Mouse (Mus musculus): ENCODE results near the gene Zfp541. TPM values are rescaled to one million over a fixed set of nuclear protein-coding genes. Genes with fewer than 3 reads are reported as not detected.

Gene Zfp541
- polyA plus RNA-seq, 1 experiment from 2014 or later: not detected

GRCm38 (mm10) chr7:16110158-16110557 lies 48.5 kb downstream of the Zfp541 start:
- peaks cover 13% of the 10 kb centered on the region for H3K36me3 ChIP-seq (replicated peaks; ENCODE audit: control insufficient read depth, insufficient read depth, low read depth, low read length)
- no peaks in the 10 kb centered on the region for H3K4me1 ChIP-seq (ENCODE audit: control insufficient read depth, insufficient read depth, low read length)
- H3K9ac ChIP-seq (replicated peaks; ENCODE audit: low read length): no peak overlapping the region
- no peak overlapping the region for H3K4me3 ChIP-seq (ENCODE audit: low read depth, low read length)
- no peak overlapping the region for H3K4me2 ChIP-seq (ENCODE audit: low read depth, low read length)
- WGBS: 93% methylated on average over 8 of the region's 8 CpGs
- ATAC-seq (replicated peaks; ENCODE audit: insufficient number of reproducible peaks, low FRiP score, low TSS enrichment, low read depth) (no peak), DNase-seq (ENCODE audit: low spot score) (no peak)
- H3K27ac ChIP-seq (replicated peaks; ENCODE audit: low read depth, low read length): no peak overlapping the region
- H3K9me3 ChIP-seq (replicated peaks; ENCODE audit: control insufficient read depth, low read length): no peaks in the 10 kb centered on the region
- H3K27me3 ChIP-seq (ENCODE audit: control insufficient read depth, insufficient read depth, low read length): no peaks in the 10 kb centered on the region

- Histone ChIP-seq H3K27ac (replicated peaks; ENCODE audit: low read depth, low read length) (no peak overlapping the region), H3K27me3 (ENCODE audit: control insufficient read depth, insufficient read depth, low read length) (no peaks in the 10 kb centered on the region), H3K36me3 (replicated peaks; ENCODE audit: control insufficient read depth, insufficient read depth, low read depth, low read length) (peaks cover 19% of the 10 kb centered on the region), H3K9me3 (replicated peaks; ENCODE audit: control insufficient read depth, low read length) (no peaks in the 10 kb centered on the region), H3K9ac (replicated peaks; ENCODE audit: low read length) (no peak overlapping the region), H3K4me3 (ENCODE audit: low read depth, low read length) (no peak overlapping the region), H3K4me1 (ENCODE audit: control insufficient read depth, insufficient read depth, low read length) (no peaks in the 10 kb centered on the region), H3K4me2 (ENCODE audit: low read depth, low read length) (no peak overlapping the region)
- no peak for DNase-seq (ENCODE audit: low spot score)
- no peak for ATAC-seq (replicated peaks; ENCODE audit: insufficient number of reproducible peaks, low FRiP score, low TSS enrichment, low read depth)
- 85% methylated on average over 7 of the region's 7 CpGs for WGBS
These were observed 49.9 kb downstream of the Zfp541 start for GRCm38 (mm10) chr7:16111284-16112090.

- 93% methylated on average over 7 of the region's 7 CpGs for WGBS
- Histone ChIP-seq H3K27ac (replicated peaks; ENCODE audit: low read depth, low read length) (no peak overlapping the region), H3K4me1 (ENCODE audit: control insufficient read depth, insufficient read depth, low read length) (no peaks in the 10 kb centered on the region; the same call in 1 of the 2 replicates), H3K9me3 (replicated peaks; ENCODE audit: control insufficient read depth, low read length) (no peaks in the 10 kb centered on the region), H3K36me3 (replicated peaks; ENCODE audit: control insufficient read depth, insufficient read depth, low read depth, low read length) (peaks cover 12% of the 10 kb centered on the region), H3K9ac (replicated peaks; ENCODE audit: low read length) (no peak overlapping the region), H3K4me2 (ENCODE audit: low read depth, low read length) (no peak overlapping the region), H3K4me3 (ENCODE audit: low read depth, low read length) (no peak overlapping the region), H3K27me3 (ENCODE audit: control insufficient read depth, insufficient read depth, low read length) (no peaks in the 10 kb centered on the region)
- DNase-seq (ENCODE audit: low spot score): no peak
- no peak for ATAC-seq (replicated peaks; ENCODE audit: insufficient number of reproducible peaks, low FRiP score, low TSS enrichment, low read depth)
These were observed 54.8 kb downstream of the Zfp541 start for GRCm38 (mm10) chr7:16116418-16116817.

GRCm38 (mm10) chr7:16117100-16117499 lies 55.5 kb downstream of the Zfp541 start:
- no peak for ATAC-seq (replicated peaks; ENCODE audit: insufficient number of reproducible peaks, low FRiP score, low TSS enrichment, low read depth)
- peaks cover 12% of the 10 kb centered on the region for H3K36me3 ChIP-seq (replicated peaks; ENCODE audit: control insufficient read depth, insufficient read depth, low read depth, low read length)

GRCm38 (mm10) chr7:16119569-16120261 lies 58.1 kb downstream of the Zfp541 start, which contains the start of gene Kptn:
TSS of gene Kptn (plus strand) at chr7:16119895.
- WGBS: 2% methylated on average over 33 of the region's 33 CpGs
- peak; percentile 94 for DNase-seq (ENCODE audit: low spot score)
- peak within 1 kb of the TSS; percentile 50 for H3K4me2 ChIP-seq (ENCODE audit: low read depth, low read length)
- H3K36me3 ChIP-seq (replicated peaks; ENCODE audit: control insufficient read depth, insufficient read depth, low read depth, low read length): peaks cover 6% of the 10 kb centered on the region; the same call in 1 of the 2 replicates
- peak within 1 kb of the TSS; percentile 76 for H3K27ac ChIP-seq (replicated peaks; ENCODE audit: low read depth, low read length)
- peak within 1 kb of the TSS; percentile 81 for H3K9ac ChIP-seq (replicated peaks; ENCODE audit: low read length)
- peak within 1 kb of the TSS; percentile 70 for H3K4me3 ChIP-seq (ENCODE audit: low read depth, low read length)
- peak; percentile 80 for ATAC-seq (replicated peaks; ENCODE audit: insufficient number of reproducible peaks, low FRiP score, low TSS enrichment, low read depth)
- H3K4me1 ChIP-seq (ENCODE audit: control insufficient read depth, insufficient read depth, low read length): no peaks in the 10 kb centered on the region; the same call in 1 of the 2 replicates
- no peaks in the 10 kb centered on the region for H3K9me3 ChIP-seq (replicated peaks; ENCODE audit: control insufficient read depth, low read length)
- H3K27me3 ChIP-seq (ENCODE audit: control insufficient read depth, insufficient read depth, low read length): no peaks in the 10 kb centered on the region

More at GRCm38 (mm10) chr7:16117100-16117499, 55.5 kb downstream of the Zfp541 start:
- no peak overlapping the region for H3K9ac ChIP-seq (replicated peaks; ENCODE audit: low read length)
- H3K27ac ChIP-seq (replicated peaks; ENCODE audit: low read depth, low read length): no peak overlapping the region
- no peak for DNase-seq (ENCODE audit: low spot score)
- WGBS: 87% methylated on average over 3 of the region's 3 CpGs
- no peak overlapping the region for H3K4me3 ChIP-seq (ENCODE audit: low read depth, low read length)
- no peaks in the 10 kb centered on the region for H3K9me3 ChIP-seq (replicated peaks; ENCODE audit: control insufficient read depth, low read length)
- H3K4me1 ChIP-seq (ENCODE audit: control insufficient read depth, insufficient read depth, low read length): no peaks in the 10 kb centered on the region; the same call in 1 of the 2 replicates
- no peaks in the 10 kb centered on the region for H3K27me3 ChIP-seq (ENCODE audit: control insufficient read depth, insufficient read depth, low read length)
- H3K4me2 ChIP-seq (ENCODE audit: low read depth, low read length): no peak overlapping the region

- Histone ChIP-seq H3K4me1 (ENCODE audit: control insufficient read depth, insufficient read depth, low read length) (no peaks in the 10 kb centered on the region; the same call in 1 of the 2 replicates), H3K4me3 (ENCODE audit: low read depth, low read length) (peak overlapping the region; percentile 70), H3K27ac (replicated peaks; ENCODE audit: low read depth, low read length) (no peak overlapping the region), H3K9me3 (replicated peaks; ENCODE audit: control insufficient read depth, low read length) (no peaks in the 10 kb centered on the region), H3K9ac (replicated peaks; ENCODE audit: low read length) (peak overlapping the region; percentile 43), H3K4me2 (ENCODE audit: low read depth, low read length) (peak overlapping the region; percentile 50), H3K27me3 (ENCODE audit: control insufficient read depth, insufficient read depth, low read length) (no peaks in the 10 kb centered on the region), H3K36me3 (replicated peaks; ENCODE audit: control insufficient read depth, insufficient read depth, low read depth, low read length) (0 out of 2 replicates have a peak, but pooled peaks cover 6% of the 10 kb centered on the region)
- ATAC-seq (replicated peaks; ENCODE audit: insufficient number of reproducible peaks, low FRiP score, low TSS enrichment, low read depth) (peak; percentile 37; the same call in 1 of the 2 replicates), DNase-seq (ENCODE audit: low spot score) (no peak)
- WGBS: 56% methylated on average over 9 of the region's 9 CpGs
These were observed 58.6 kb downstream of the Zfp541 start for GRCm38 (mm10) chr7:16120262-16120600.

- no peak for ATAC-seq (replicated peaks; ENCODE audit: insufficient number of reproducible peaks, low FRiP score, low TSS enrichment, low read depth)
- no peaks in the 10 kb centered on the region; the same call in 1 of the 2 replicates for H3K4me1 ChIP-seq (ENCODE audit: control insufficient read depth, insufficient read depth, low read length)
- H3K4me3 ChIP-seq (ENCODE audit: low read depth, low read length): no peak overlapping the region
- no peak overlapping the region for H3K4me2 ChIP-seq (ENCODE audit: low read depth, low read length)
- no peaks in the 10 kb centered on the region for H3K27me3 ChIP-seq (ENCODE audit: control insufficient read depth, insufficient read depth, low read length)
- H3K27ac ChIP-seq (replicated peaks; ENCODE audit: low read depth, low read length): no peak overlapping the region
- 82% methylated on average over 9 of the region's 9 CpGs for WGBS
- no peak overlapping the region for H3K9ac ChIP-seq (replicated peaks; ENCODE audit: low read length)
- no peaks in the 10 kb centered on the region for H3K9me3 ChIP-seq (replicated peaks; ENCODE audit: control insufficient read depth, low read length)
- no peaks in the 10 kb centered on the region for H3K36me3 ChIP-seq (replicated peaks; ENCODE audit: control insufficient read depth, insufficient read depth, low read depth, low read length)
- no peak for DNase-seq (ENCODE audit: low spot score)
These were observed 64.2 kb downstream of the Zfp541 start for GRCm38 (mm10) chr7:16125829-16126228.

- no peak for ATAC-seq (replicated peaks; ENCODE audit: insufficient number of reproducible peaks, low FRiP score, low TSS enrichment, low read depth)
These were observed 66.7 kb downstream of the Zfp541 start for GRCm38 (mm10) chr7:16128344-16128743.

More at GRCm38 (mm10) chr7:16128344-16128743, 66.7 kb downstream of the Zfp541 start:
- peaks cover 6% of the 10 kb centered on the region; the same call in 1 of the 2 replicates for H3K4me1 ChIP-seq (ENCODE audit: control insufficient read depth, insufficient read depth, low read length)
- 90% methylated on average over 6 of the region's 6 CpGs for WGBS
- no peaks in the 10 kb centered on the region for H3K9me3 ChIP-seq (replicated peaks; ENCODE audit: control insufficient read depth, low read length)
- no peak overlapping the region for H3K27ac ChIP-seq (replicated peaks; ENCODE audit: low read depth, low read length)
- H3K27me3 ChIP-seq (ENCODE audit: control insufficient read depth, insufficient read depth, low read length): no peaks in the 10 kb centered on the region
- no peak overlapping the region for H3K4me3 ChIP-seq (ENCODE audit: low read depth, low read length)
- H3K4me2 ChIP-seq (ENCODE audit: low read depth, low read length): no peak overlapping the region
- H3K9ac ChIP-seq (replicated peaks; ENCODE audit: low read length): no peak overlapping the region
- no peaks in the 10 kb centered on the region for H3K36me3 ChIP-seq (replicated peaks; ENCODE audit: control insufficient read depth, insufficient read depth, low read depth, low read length)
- DNase-seq (ENCODE audit: low spot score): no peak
